Mouse (Mus musculus): ENCODE data around the gene Trp53tg5.

DNA sequence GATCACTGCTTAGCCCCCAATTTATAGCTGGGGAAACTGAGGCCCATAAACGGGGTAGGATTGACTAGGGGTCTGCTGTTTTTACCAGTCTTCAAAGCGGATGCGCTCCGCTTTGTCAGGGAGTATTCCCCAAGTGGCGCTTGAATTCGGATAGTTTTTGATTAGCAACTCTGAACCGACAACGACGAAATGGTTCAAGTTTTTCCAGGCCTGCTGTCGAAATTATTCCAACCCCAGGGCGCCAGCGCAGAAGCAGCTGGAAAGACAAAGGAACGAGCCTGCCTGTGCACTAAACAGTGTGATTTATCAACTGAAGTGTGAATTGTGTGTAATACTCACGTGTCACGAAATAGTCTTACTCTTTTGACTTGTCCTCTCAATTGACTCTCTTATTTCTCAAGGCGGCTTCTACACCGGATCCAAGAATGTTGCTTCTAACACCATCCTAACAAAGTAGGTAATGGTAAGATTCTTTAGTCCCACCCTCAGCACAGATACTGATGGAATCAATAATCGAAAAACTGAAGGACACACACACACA, 30.0 kb downstream of the Trp53tg5 start, which contains the start of gene Sdc4:
- TF ChIP-seq POLR2A (IDR thresholded peaks at IDR 0.05; ENCODE audit: insufficient read depth, low read length) (no peak), EP300 (IDR thresholded peaks at IDR 0.05; ENCODE audit: insufficient read depth, low read depth, low read length) (no peak)
